Comparison of ENCODE assay signal across 9 mouse cellular contexts in genomic region chr1:36595167-36595931, GRCm38 (mm10). TPM values are rescaled to one million over a fixed set of nuclear protein-coding genes. Genes with fewer than 3 reads are reported as not detected.
DNase-seq lines count a peak whose midpoint lies in the region; ATAC-seq and TF ChIP-seq lines count a peak whose summit lies in the region.
"Had no signal": no experiment of that assay in that cellular context is flagged by ENCODE, and none has a peak within 500 bp of the region (broad histone marks: within the 10 kb centered on the region; RNA-seq: fewer than 3 reads in every experiment).

No protein-coding gene starts in this region.

- no peaks in the 10 kb centered on the region for H3K27me3 ChIP-seq in heart, embryonic 12.5 days (replicated peaks)
- H3K27me3 ChIP-seq in forebrain, postnatal 0 days (ENCODE audit: insufficient read depth, low read length) = no peaks in the 10 kb centered on the region
- H3K27me3 ChIP-seq in midbrain, embryonic 13.5 days = no peaks in the 10 kb centered on the region

- peaks cover 37% of the 10 kb centered on the region for H3K4me1 ChIP-seq in heart, embryonic 12.5 days (replicated peaks)
- peaks cover 5% of the 10 kb centered on the region; the same call in 1 of the 2 replicates for H3K4me1 ChIP-seq in forebrain, postnatal 0 days (ENCODE audit: insufficient read depth)
- H3K4me1 ChIP-seq in midbrain, embryonic 13.5 days (replicated peaks) = peaks cover 19% of the 10 kb centered on the region

- no peak for TF ChIP-seq CTCF in forebrain, postnatal 0 days (IDR thresholded peaks at IDR 0.05; ENCODE audit: low read depth)

- no peaks in the 10 kb centered on the region for H3K9me3 ChIP-seq in heart, embryonic 12.5 days (replicated peaks)
- H3K9me3 ChIP-seq in forebrain, postnatal 0 days (ENCODE audit: low read length) = no peaks in the 10 kb centered on the region
- H3K9me3 ChIP-seq in midbrain, embryonic 13.5 days = no peaks in the 10 kb centered on the region

- 0 out of 2 replicates have a peak overlapping the region, but pooled peaks have one; percentile 8 for H3K27ac ChIP-seq in heart, embryonic 12.5 days (ENCODE audit: poor library complexity, severe bottlenecking)
- no peak overlapping the region for H3K27ac ChIP-seq in forebrain, postnatal 0 days (ENCODE audit: low read depth, low read length)
- H3K27ac ChIP-seq in midbrain, embryonic 13.5 days = peak overlapping the region; percentile 51

- 0 out of 2 replicates have a peak overlapping the region, but pooled peaks have one; percentile 0 for H3K9ac ChIP-seq in heart, embryonic 12.5 days
- H3K9ac ChIP-seq in forebrain, postnatal 0 days = no peak overlapping the region
- H3K9ac ChIP-seq in midbrain, embryonic 13.5 days (replicated peaks) = no peak overlapping the region

- H3K36me3 ChIP-seq in heart, embryonic 12.5 days = no peaks in the 10 kb centered on the region
- H3K36me3 ChIP-seq in forebrain, postnatal 0 days (ENCODE audit: insufficient read depth) = no peaks in the 10 kb centered on the region
- H3K36me3 ChIP-seq in midbrain, embryonic 13.5 days = no peaks in the 10 kb centered on the region

- H3K4me3 ChIP-seq in heart, embryonic 12.5 days = no peak overlapping the region
- no peak overlapping the region for H3K4me3 ChIP-seq in forebrain, postnatal 0 days (ENCODE audit: low read depth, low read length)
- no peak overlapping the region for H3K4me3 ChIP-seq in midbrain, embryonic 13.5 days (replicated peaks)

- no peak overlapping the region for H3K4me2 ChIP-seq in heart, embryonic 12.5 days
- H3K4me2 ChIP-seq in forebrain, postnatal 0 days (ENCODE audit: low read depth) = no peak overlapping the region
- no peak overlapping the region for H3K4me2 ChIP-seq in midbrain, embryonic 13.5 days (replicated peaks)

- intact Hi-C loops in gastrocnemius, postnatal 14 days (cut with DNase I; ENCODE audit: low total_unique reads) = no loop called here

- no peak for DNase-seq in heart, postnatal 4 days
- DNase-seq in MN1 (ENCODE audit: low spot score) = peak; percentile 48
- no peak for DNase-seq in forebrain, postnatal 0 days
- DNase-seq in gastrocnemius, postnatal 14 days = no peak
- DNase-seq in left cerebral cortex, adult 11 months (ENCODE audit: low spot score) = no peak
- DNase-seq in Muller cell, postnatal 12 days (ENCODE audit: inconsistent ontology term) = no peak

- 42% methylated on average over 10 of the region's 10 CpGs for WGBS in heart, embryonic 12.5 days
- 55% methylated on average over 10 of the region's 10 CpGs for WGBS in forebrain, postnatal 0 days
- WGBS in midbrain, embryonic 13.5 days = 61% methylated on average over 10 of the region's 10 CpGs

- ATAC-seq in heart, embryonic 12.5 days (ENCODE audit: insufficient number of reproducible peaks, low FRiP score) = no peak
- peak; percentile 34; the same call in 1 of the 2 replicates for ATAC-seq in forebrain, postnatal 0 days
- peak; percentile 43; the same call in 1 of the 2 replicates for ATAC-seq in midbrain, embryonic 13.5 days

RNA-seq across cellular contexts. Expression of gene Sema4c, which starts 37.2 kb away (rescaled TPM):
- polyA plus RNA-seq in heart, embryonic 12.5 days (2016; fragmentation: Nextera tagmentation; extraction: Ambion mirVana) = 11.9 and 13.3 TPM in 2 replicates
- 10 to 100 TPM; 26.7 to 31.2 TPM for total RNA-seq in heart, postnatal 4 days (2021)
- 32.8 and 39.1 TPM in 2 replicates for total RNA-seq in forebrain, postnatal 0 days (2014; rRNA removed)
- 17.3 and 24.1 TPM in 2 replicates for polyA plus RNA-seq in forebrain, postnatal 0 days (2015; fragmentation: Nextera tagmentation; extraction: Ambion mirVana)
- 33.4 and 35.4 TPM in 2 replicates for polyA plus RNA-seq in midbrain, embryonic 13.5 days (2015; fragmentation: Nextera tagmentation; extraction: Ambion mirVana)
- 10 to 100 TPM; 12.1 to 13.1 TPM for total RNA-seq in gastrocnemius, postnatal 14 days (2021)

RNA-seq across cellular contexts. Expression of gene Ankrd39, which starts 48.1 kb away (rescaled TPM):
- polyA plus RNA-seq in heart, embryonic 12.5 days (2016; fragmentation: Nextera tagmentation; extraction: Ambion mirVana) = 23.1 and 24.4 TPM in 2 replicates
- total RNA-seq in heart, postnatal 4 days (2021) = 10 to 100 TPM; 16.0 to 18.5 TPM
- total RNA-seq in forebrain, postnatal 0 days (2014; rRNA removed) = 19.3 and 25.5 TPM in 2 replicates
- polyA plus RNA-seq in forebrain, postnatal 0 days (2015; fragmentation: Nextera tagmentation; extraction: Ambion mirVana) = 21.1 and 23.6 TPM in 2 replicates
- polyA plus RNA-seq in midbrain, embryonic 13.5 days (2015; fragmentation: Nextera tagmentation; extraction: Ambion mirVana) = 22.1 and 22.3 TPM in 2 replicates
- total RNA-seq in gastrocnemius, postnatal 14 days (2021) = 1 to 10 TPM; 5.7 to 9.6 TPM

RNA-seq across cellular contexts. Expression of gene Gm42417, which starts 56.1 kb away (rescaled TPM):
- 0.40 TPM in 1 of 2 replicates, not detected in the other for polyA plus RNA-seq in heart, embryonic 12.5 days (2016; fragmentation: Nextera tagmentation; extraction: Ambion mirVana)
- 10 to 100 TPM; 48.6 to 69.8 TPM for total RNA-seq in heart, postnatal 4 days (2021)
- total RNA-seq in forebrain, postnatal 0 days (2014; rRNA removed) = 0.38 TPM in 1 of 2 replicates, not detected in the other
- polyA plus RNA-seq in forebrain, postnatal 0 days (2015; fragmentation: Nextera tagmentation; extraction: Ambion mirVana) = 0.27 TPM in 1 of 2 replicates, not detected in the other
- not detected in 2 replicates for polyA plus RNA-seq in midbrain, embryonic 13.5 days (2015; fragmentation: Nextera tagmentation; extraction: Ambion mirVana)
- 100 to 1,000 TPM; 440 to 562 TPM for total RNA-seq in gastrocnemius, postnatal 14 days (2021)
- polyA plus RNA-seq: spleen, adult 2 months had no signal

RNA-seq across cellular contexts. Expression of gene Ankrd23, which starts 58.7 kb away (rescaled TPM):
- 14.9 and 16.8 TPM in 2 replicates for polyA plus RNA-seq in heart, embryonic 12.5 days (2016; fragmentation: Nextera tagmentation; extraction: Ambion mirVana)
- total RNA-seq in heart, postnatal 4 days (2021) = 100 to 1,000 TPM; 151 to 159 TPM
- total RNA-seq in forebrain, postnatal 0 days (2014; rRNA removed) = 6.3 and 9.8 TPM in 2 replicates
- polyA plus RNA-seq in forebrain, postnatal 0 days (2015; fragmentation: Nextera tagmentation; extraction: Ambion mirVana) = 4.5 and 5.3 TPM in 2 replicates
- polyA plus RNA-seq in midbrain, embryonic 13.5 days (2015; fragmentation: Nextera tagmentation; extraction: Ambion mirVana) = 16.1 and 19.0 TPM in 2 replicates
- total RNA-seq in gastrocnemius, postnatal 14 days (2021) = 1,000 to 10,000 TPM; 1,005 to 1,120 TPM

Comparison
In these comparisons a context has a peak if more than half of its experiments do, and no peak if none do; other contexts are left out.
1. RNA of gene Gm42417, which starts 56.1 kb away (total RNA-seq): 440 to 562 TPM in gastrocnemius, postnatal 14 days and 48.6 to 69.8 TPM in heart, postnatal 4 days; 0.38 TPM in forebrain, postnatal 0 days; every median in the first group is over 10 times any median in the second.